Mouse (Mus musculus): ENCODE results near the gene Tk2. TPM values are rescaled to one million over a fixed set of nuclear protein-coding genes. Genes with fewer than 3 reads are reported as not detected.

Gene Tk2
- polyA plus RNA-seq, 1 experiment from 2014 or later: 56.6 TPM

GRCm38 (mm10) chr8:104201622-104202021 lies 46.7 kb downstream of the Tk2 start:
- no peak overlapping the region for H3K4me3 ChIP-seq (replicated peaks; ENCODE audit: low read depth, low read length)
- no peaks in the 10 kb centered on the region for H3K9me3 ChIP-seq (ENCODE audit: control insufficient read depth, low read length)
- ATAC-seq (ENCODE audit: low FRiP score, low TSS enrichment) (no peak), DNase-seq (no peak)
- H3K9ac ChIP-seq (replicated peaks; ENCODE audit: low read length): no peak overlapping the region
- H3K36me3 ChIP-seq (ENCODE audit: control insufficient read depth, insufficient read depth, low read length): no peaks in the 10 kb centered on the region
- no peaks in the 10 kb centered on the region for H3K4me1 ChIP-seq (ENCODE audit: control insufficient read depth, insufficient read depth, low read length)
- 91% methylated on average over 3 of the region's 3 CpGs for WGBS
- H3K27me3 ChIP-seq (ENCODE audit: control insufficient read depth, insufficient read depth, low read length): no peaks in the 10 kb centered on the region
- H3K4me2 ChIP-seq (ENCODE audit: low read length): no peak overlapping the region
- H3K27ac ChIP-seq (replicated peaks; ENCODE audit: low read depth, low read length): no peak overlapping the region

- Histone ChIP-seq H3K9me3 (ENCODE audit: control insufficient read depth, low read length) (no peaks in the 10 kb centered on the region), H3K27ac (replicated peaks; ENCODE audit: low read depth, low read length) (no peak overlapping the region), H3K27me3 (ENCODE audit: control insufficient read depth, insufficient read depth, low read length) (no peaks in the 10 kb centered on the region), H3K36me3 (ENCODE audit: control insufficient read depth, insufficient read depth, low read length) (no peaks in the 10 kb centered on the region), H3K4me3 (replicated peaks; ENCODE audit: low read depth, low read length) (no peak overlapping the region), H3K9ac (replicated peaks; ENCODE audit: low read length) (no peak overlapping the region), H3K4me1 (ENCODE audit: control insufficient read depth, insufficient read depth, low read length) (no peaks in the 10 kb centered on the region), H3K4me2 (ENCODE audit: low read length) (no peak overlapping the region)
- ATAC-seq (ENCODE audit: low FRiP score, low TSS enrichment) (no peak), DNase-seq (no peak)
- 79% methylated on average over 5 of the region's 5 CpGs for WGBS
Measured at GRCm38 (mm10) chr8:104199802-104200201, 48.6 kb downstream of the Tk2 start.

- Histone ChIP-seq H3K36me3 (ENCODE audit: control insufficient read depth, insufficient read depth, low read length) (no peaks in the 10 kb centered on the region), H3K27me3 (ENCODE audit: control insufficient read depth, insufficient read depth, low read length) (no peaks in the 10 kb centered on the region), H3K4me2 (ENCODE audit: low read length) (peak overlapping the region; percentile 12), H3K9me3 (ENCODE audit: control insufficient read depth, low read length) (no peaks in the 10 kb centered on the region), H3K27ac (replicated peaks; ENCODE audit: low read depth, low read length) (peak overlapping the region; percentile 52; the same call in 1 of the 2 replicates), H3K9ac (replicated peaks; ENCODE audit: low read length) (no peak overlapping the region), H3K4me1 (ENCODE audit: control insufficient read depth, insufficient read depth, low read length) (peaks cover 12% of the 10 kb centered on the region), H3K4me3 (replicated peaks; ENCODE audit: low read depth, low read length) (no peak overlapping the region)
- DNase-seq (peak; percentile 64), ATAC-seq (ENCODE audit: low FRiP score, low TSS enrichment) (no peak; the same call in 1 of the 2 replicates)
- WGBS: 16% methylated on average over 11 of the region's 11 CpGs
Measured at GRCm38 (mm10) chr8:104191496-104191895, 56.9 kb downstream of the Tk2 start.

- Histone ChIP-seq H3K4me3 (replicated peaks; ENCODE audit: low read depth, low read length) (no peak overlapping the region), H3K4me1 (ENCODE audit: control insufficient read depth, insufficient read depth, low read length) (peaks cover 12% of the 10 kb centered on the region), H3K27me3 (ENCODE audit: control insufficient read depth, insufficient read depth, low read length) (no peaks in the 10 kb centered on the region), H3K27ac (replicated peaks; ENCODE audit: low read depth, low read length) (peak overlapping the region; percentile 52; the same call in 1 of the 2 replicates), H3K9ac (replicated peaks; ENCODE audit: low read length) (no peak overlapping the region), H3K36me3 (ENCODE audit: control insufficient read depth, insufficient read depth, low read length) (no peaks in the 10 kb centered on the region), H3K4me2 (ENCODE audit: low read length) (no peak overlapping the region; the same call in 1 of the 2 replicates), H3K9me3 (ENCODE audit: control insufficient read depth, low read length) (no peaks in the 10 kb centered on the region)
- 34% methylated on average over 6 of the region's 6 CpGs for WGBS
- no peak for DNase-seq
- ATAC-seq (ENCODE audit: low FRiP score, low TSS enrichment): no peak
Measured at GRCm38 (mm10) chr8:104190777-104191468, 57.4 kb downstream of the Tk2 start.

GRCm38 (mm10) chr8:104188459-104188858 lies 59.9 kb downstream of the Tk2 start:
- H3K9me3 ChIP-seq (ENCODE audit: control insufficient read depth, low read length): no peaks in the 10 kb centered on the region
- H3K4me2 ChIP-seq (ENCODE audit: low read length): no peak overlapping the region
- no peaks in the 10 kb centered on the region for H3K36me3 ChIP-seq (ENCODE audit: control insufficient read depth, insufficient read depth, low read length)
- no peak for ATAC-seq (ENCODE audit: low FRiP score, low TSS enrichment)
- H3K27me3 ChIP-seq (ENCODE audit: control insufficient read depth, insufficient read depth, low read length): no peaks in the 10 kb centered on the region
- H3K27ac ChIP-seq (replicated peaks; ENCODE audit: low read depth, low read length): no peak overlapping the region
- no peak for DNase-seq
- WGBS: 67% methylated on average over 5 of the region's 5 CpGs
- H3K9ac ChIP-seq (replicated peaks; ENCODE audit: low read length): no peak overlapping the region
- H3K4me1 ChIP-seq (ENCODE audit: control insufficient read depth, insufficient read depth, low read length): peaks cover 12% of the 10 kb centered on the region
- H3K4me3 ChIP-seq (replicated peaks; ENCODE audit: low read depth, low read length): no peak overlapping the region

- Histone ChIP-seq H3K27me3 (ENCODE audit: control insufficient read depth, insufficient read depth, low read length) (no peaks in the 10 kb centered on the region), H3K9ac (replicated peaks; ENCODE audit: low read length) (no peak overlapping the region), H3K4me1 (ENCODE audit: control insufficient read depth, insufficient read depth, low read length) (peaks cover 12% of the 10 kb centered on the region), H3K4me2 (ENCODE audit: low read length) (no peak overlapping the region), H3K9me3 (ENCODE audit: control insufficient read depth, low read length) (no peaks in the 10 kb centered on the region), H3K4me3 (replicated peaks; ENCODE audit: low read depth, low read length) (no peak overlapping the region), H3K27ac (replicated peaks; ENCODE audit: low read depth, low read length) (no peak overlapping the region), H3K36me3 (ENCODE audit: control insufficient read depth, insufficient read depth, low read length) (no peaks in the 10 kb centered on the region)
- ATAC-seq (ENCODE audit: low FRiP score, low TSS enrichment) (no peak), DNase-seq (no peak)
- 92% methylated on average over 6 of the region's 6 CpGs for WGBS
Measured at GRCm38 (mm10) chr8:104187622-104188021, 60.7 kb downstream of the Tk2 start.

GRCm38 (mm10) chr8:104186827-104187226 lies 61.5 kb downstream of the Tk2 start:
- no peak for ATAC-seq (ENCODE audit: low FRiP score, low TSS enrichment)
- WGBS: 95% methylated on average over 4 of the region's 4 CpGs

GRCm38 (mm10) chr8:104184905-104185304 lies 63.5 kb downstream of the Tk2 start:
- DNase-seq (no peak), ATAC-seq (ENCODE audit: low FRiP score, low TSS enrichment) (no peak)
- Histone ChIP-seq H3K4me3 (replicated peaks; ENCODE audit: low read depth, low read length) (no peak overlapping the region), H3K27me3 (ENCODE audit: control insufficient read depth, insufficient read depth, low read length) (no peaks in the 10 kb centered on the region), H3K4me1 (ENCODE audit: control insufficient read depth, insufficient read depth, low read length) (no peaks in the 10 kb centered on the region), H3K36me3 (ENCODE audit: control insufficient read depth, insufficient read depth, low read length) (no peaks in the 10 kb centered on the region), H3K27ac (replicated peaks; ENCODE audit: low read depth, low read length) (no peak overlapping the region), H3K4me2 (ENCODE audit: low read length) (no peak overlapping the region), H3K9me3 (ENCODE audit: control insufficient read depth, low read length) (no peaks in the 10 kb centered on the region), H3K9ac (replicated peaks; ENCODE audit: low read length) (no peak overlapping the region)
- WGBS: 30% methylated on average over 6 of the region's 6 CpGs

More at GRCm38 (mm10) chr8:104186827-104187226, 61.5 kb downstream of the Tk2 start:
- no peak for DNase-seq
- Histone ChIP-seq H3K27ac (replicated peaks; ENCODE audit: low read depth, low read length) (no peak overlapping the region), H3K36me3 (ENCODE audit: control insufficient read depth, insufficient read depth, low read length) (no peaks in the 10 kb centered on the region), H3K4me2 (ENCODE audit: low read length) (no peak overlapping the region), H3K4me1 (ENCODE audit: control insufficient read depth, insufficient read depth, low read length) (peaks cover 8% of the 10 kb centered on the region), H3K9me3 (ENCODE audit: control insufficient read depth, low read length) (no peaks in the 10 kb centered on the region), H3K4me3 (replicated peaks; ENCODE audit: low read depth, low read length) (no peak overlapping the region), H3K9ac (replicated peaks; ENCODE audit: low read length) (no peak overlapping the region), H3K27me3 (ENCODE audit: control insufficient read depth, insufficient read depth, low read length) (no peaks in the 10 kb centered on the region)

GRCm38 (mm10) chr8:104177054-104177453 lies 71.3 kb downstream of the Tk2 start:
- DNase-seq: no peak

More at GRCm38 (mm10) chr8:104177054-104177453, 71.3 kb downstream of the Tk2 start:
- H3K36me3 ChIP-seq (ENCODE audit: control insufficient read depth, insufficient read depth, low read length): no peaks in the 10 kb centered on the region
- no peaks in the 10 kb centered on the region for H3K4me1 ChIP-seq (ENCODE audit: control insufficient read depth, insufficient read depth, low read length)
- peaks cover 8% of the 10 kb centered on the region; the same call in 1 of the 2 replicates for H3K27me3 ChIP-seq (ENCODE audit: control insufficient read depth, insufficient read depth, low read length)
- H3K9me3 ChIP-seq (ENCODE audit: control insufficient read depth, low read length): no peaks in the 10 kb centered on the region
- no peak overlapping the region for H3K9ac ChIP-seq (replicated peaks; ENCODE audit: low read length)
- no peak overlapping the region for H3K4me2 ChIP-seq (ENCODE audit: low read length)
- H3K4me3 ChIP-seq (replicated peaks; ENCODE audit: low read depth, low read length): no peak overlapping the region
- WGBS: 87% methylated on average over 4 of the region's 4 CpGs
- H3K27ac ChIP-seq (replicated peaks; ENCODE audit: low read depth, low read length): no peak overlapping the region
- ATAC-seq (ENCODE audit: low FRiP score, low TSS enrichment): no peak

All from midbrain, embryonic 14.5 days (tissue).